Mouse (Mus musculus): ENCODE data around the gene Syt2. TPM values are rescaled to one million over a fixed set of nuclear protein-coding genes. Genes with fewer than 3 reads are reported as not detected.
A peak's percentile ranks its signal among the peaks of the same experiment; 100 is the strongest.

Gene Syt2
- polyA plus RNA-seq, 1 experiment, result 33.3 TPM

GRCm38 (mm10) chr1:134645408-134646200 lies 873 bp upstream of the Syt2 start:
- no peaks in the 10 kb centered on the region for H3K4me1 ChIP-seq (ENCODE audit: control insufficient read depth, insufficient read depth, low read length)
- H3K27ac ChIP-seq (ENCODE audit: insufficient read depth, low read length), result no peak overlapping the region
- H3K4me3 ChIP-seq (ENCODE audit: insufficient read depth, low read length), result peak overlapping the region; percentile 19; the same call in 1 of the 2 replicates
- TF ChIP-seq POLR2A (IDR thresholded peaks at IDR 0.05; ENCODE audit: extremely low read depth, insufficient read depth, low read length), result no peak
- TF ChIP-seq CTCF (IDR thresholded peaks at IDR 0.05; ENCODE audit: extremely low read depth, insufficient read depth, low read length), result no peak

GRCm38 (mm10) chr1:134646963-134647282 lies 446 bp downstream of the Syt2 start:
- Histone ChIP-seq H3K4me1 (ENCODE audit: control insufficient read depth, insufficient read depth, low read length) (no peaks in the 10 kb centered on the region), H3K27ac (ENCODE audit: insufficient read depth, low read length) (no peak overlapping the region), H3K4me3 (ENCODE audit: insufficient read depth, low read length) (peak overlapping the region; percentile 19; the same call in 1 of the 2 replicates)
- no peak for TF ChIP-seq CTCF (IDR thresholded peaks at IDR 0.05; ENCODE audit: extremely low read depth, insufficient read depth, low read length)
- no peak for TF ChIP-seq POLR2A (IDR thresholded peaks at IDR 0.05; ENCODE audit: extremely low read depth, insufficient read depth, low read length)

GRCm38 (mm10) chr1:134647591-134647990 lies 1.1 kb downstream of the Syt2 start:
- no peak for TF ChIP-seq CTCF (IDR thresholded peaks at IDR 0.05; ENCODE audit: extremely low read depth, insufficient read depth, low read length)
- TF ChIP-seq POLR2A (IDR thresholded peaks at IDR 0.05; ENCODE audit: extremely low read depth, insufficient read depth, low read length), result no peak
- no peak overlapping the region; the same call in 1 of the 2 replicates for H3K4me3 ChIP-seq (ENCODE audit: insufficient read depth, low read length)
- H3K4me1 ChIP-seq (ENCODE audit: control insufficient read depth, insufficient read depth, low read length), result no peaks in the 10 kb centered on the region
- no peak overlapping the region for H3K27ac ChIP-seq (ENCODE audit: insufficient read depth, low read length)

DNA sequence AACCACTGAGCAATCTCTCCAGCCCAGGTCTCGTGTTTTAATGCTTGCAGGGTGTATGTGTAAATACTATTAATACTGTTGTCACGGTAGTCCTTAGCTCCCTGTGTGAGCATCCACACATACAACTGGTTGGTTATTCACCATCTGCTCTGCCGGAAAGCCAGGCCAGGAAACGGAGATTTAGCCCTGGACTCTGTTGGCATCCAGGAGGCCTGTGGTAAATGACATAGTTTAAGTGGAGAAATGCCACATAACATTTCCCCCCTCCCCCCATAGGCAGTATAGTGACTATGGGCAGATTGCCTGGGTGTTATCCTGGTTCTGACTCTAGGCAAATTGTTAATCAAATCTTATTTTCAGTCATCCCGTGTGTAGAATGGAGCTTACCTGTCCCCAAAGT lies 4.3 kb downstream of the Syt2 start:
- Histone ChIP-seq H3K4me1 (ENCODE audit: control insufficient read depth, insufficient read depth, low read length) (no peaks in the 10 kb centered on the region), H3K4me3 (ENCODE audit: insufficient read depth, low read length) (no peak overlapping the region), H3K27ac (ENCODE audit: insufficient read depth, low read length) (no peak overlapping the region)
- TF ChIP-seq CTCF (IDR thresholded peaks at IDR 0.05; ENCODE audit: extremely low read depth, insufficient read depth, low read length), result no peak
- no peak for TF ChIP-seq POLR2A (IDR thresholded peaks at IDR 0.05; ENCODE audit: extremely low read depth, insufficient read depth, low read length)

- TF ChIP-seq POLR2A (IDR thresholded peaks at IDR 0.05; ENCODE audit: extremely low read depth, insufficient read depth, low read length), result no peak
- TF ChIP-seq CTCF (IDR thresholded peaks at IDR 0.05; ENCODE audit: extremely low read depth, insufficient read depth, low read length), result no peak
- Histone ChIP-seq H3K27ac (ENCODE audit: insufficient read depth, low read length) (no peak overlapping the region), H3K4me3 (ENCODE audit: insufficient read depth, low read length) (no peak overlapping the region), H3K4me1 (ENCODE audit: control insufficient read depth, insufficient read depth, low read length) (no peaks in the 10 kb centered on the region)
Observed at GRCm38 (mm10) chr1:134651268-134651850, 4.9 kb downstream of the Syt2 start.

DNA sequence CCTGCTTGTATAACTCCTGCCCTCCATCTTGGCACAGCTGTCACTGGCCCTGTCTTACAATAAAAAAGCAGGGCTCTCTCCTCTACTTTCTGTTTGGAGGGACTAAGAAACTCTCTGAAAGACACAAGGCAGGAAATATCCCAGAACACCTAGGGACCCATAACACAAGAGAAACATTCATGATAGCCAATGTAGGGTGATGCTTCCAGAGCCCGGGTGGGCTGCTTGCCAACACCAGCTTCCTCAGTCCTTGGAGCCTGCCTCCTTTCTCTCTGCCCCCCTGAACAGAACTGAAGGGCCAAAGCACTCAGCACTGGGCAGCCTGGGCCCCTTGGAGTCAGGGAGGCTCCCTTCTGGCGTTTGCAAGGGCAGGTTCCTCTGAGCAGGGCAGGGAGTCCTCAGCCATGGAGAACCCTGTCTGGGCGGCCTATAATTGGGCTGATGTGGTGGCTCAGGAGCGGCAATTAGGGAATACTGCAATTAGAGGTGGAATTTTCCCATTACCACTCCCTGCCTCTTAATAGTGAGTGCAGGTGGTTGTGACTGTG lies 5.4 kb downstream of the Syt2 start:
- Histone ChIP-seq H3K4me1 (ENCODE audit: control insufficient read depth, insufficient read depth, low read length) (no peaks in the 10 kb centered on the region), H3K27ac (ENCODE audit: insufficient read depth, low read length) (no peak overlapping the region), H3K4me3 (ENCODE audit: insufficient read depth, low read length) (no peak overlapping the region)
- no peak for TF ChIP-seq CTCF (IDR thresholded peaks at IDR 0.05; ENCODE audit: extremely low read depth, insufficient read depth, low read length)
- TF ChIP-seq POLR2A (IDR thresholded peaks at IDR 0.05; ENCODE audit: extremely low read depth, insufficient read depth, low read length), result no peak

- Histone ChIP-seq H3K27ac (ENCODE audit: insufficient read depth, low read length) (no peak overlapping the region), H3K4me1 (ENCODE audit: control insufficient read depth, insufficient read depth, low read length) (no peaks in the 10 kb centered on the region), H3K4me3 (ENCODE audit: insufficient read depth, low read length) (no peak overlapping the region)
- no peak for TF ChIP-seq CTCF (IDR thresholded peaks at IDR 0.05; ENCODE audit: extremely low read depth, insufficient read depth, low read length)
- no peak for TF ChIP-seq POLR2A (IDR thresholded peaks at IDR 0.05; ENCODE audit: extremely low read depth, insufficient read depth, low read length)
Observed at GRCm38 (mm10) chr1:134653603-134654257, 7.3 kb downstream of the Syt2 start.

DNA sequence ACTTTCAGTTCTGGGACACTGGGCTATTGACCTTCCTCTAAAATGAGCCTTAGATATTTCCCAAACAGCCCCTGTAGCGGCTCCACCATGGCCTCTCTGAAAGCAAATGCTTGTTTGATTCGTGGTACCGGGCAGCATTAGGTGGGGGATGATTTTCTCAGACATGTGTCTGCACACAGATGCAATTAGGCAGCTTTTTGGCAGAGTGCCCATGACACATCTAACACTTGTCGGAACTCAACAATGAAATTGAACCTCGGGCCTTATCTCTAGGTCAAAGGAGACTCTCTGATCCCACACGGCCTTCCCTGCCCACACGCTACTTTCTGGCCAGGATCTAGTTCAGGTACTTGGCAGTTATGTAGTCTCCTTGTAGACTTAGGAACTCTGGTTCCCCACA lies 12.4 kb downstream of the Syt2 start:
- no peak overlapping the region for H3K27ac ChIP-seq (ENCODE audit: insufficient read depth, low read length)
- no peaks in the 10 kb centered on the region for H3K4me1 ChIP-seq (ENCODE audit: control insufficient read depth, insufficient read depth, low read length)
- H3K4me3 ChIP-seq (ENCODE audit: insufficient read depth, low read length), result no peak overlapping the region
- TF ChIP-seq CTCF (IDR thresholded peaks at IDR 0.05; ENCODE audit: extremely low read depth, insufficient read depth, low read length) (no peak), POLR2A (IDR thresholded peaks at IDR 0.05; ENCODE audit: extremely low read depth, insufficient read depth, low read length) (no peak)

- H3K4me1 ChIP-seq (ENCODE audit: control insufficient read depth, insufficient read depth, low read length), result no peaks in the 10 kb centered on the region
- no peak overlapping the region for H3K4me3 ChIP-seq (ENCODE audit: insufficient read depth, low read length)
- no peak overlapping the region for H3K27ac ChIP-seq (ENCODE audit: insufficient read depth, low read length)
- TF ChIP-seq CTCF (IDR thresholded peaks at IDR 0.05; ENCODE audit: extremely low read depth, insufficient read depth, low read length) (no peak), POLR2A (IDR thresholded peaks at IDR 0.05; ENCODE audit: extremely low read depth, insufficient read depth, low read length) (no peak)
Observed at GRCm38 (mm10) chr1:134660163-134660562, 13.7 kb downstream of the Syt2 start.

All from cortical plate, adult 2 months (tissue).